Mouse (Mus musculus): ENCODE results near the gene Phlpp2. TPM values are rescaled to one million over a fixed set of nuclear protein-coding genes. Genes with fewer than 3 reads are reported as not detected.

Phlpp2 gene
- polyA plus RNA-seq (2015; fragmentation: Illumina TruSeq; extraction: RNeasy Lipid Tissue Mini Kit (QIAGEN cat#74804); ENCODE audit: insufficient read depth, low replicate concordance), result 11.9 TPM

DNA sequence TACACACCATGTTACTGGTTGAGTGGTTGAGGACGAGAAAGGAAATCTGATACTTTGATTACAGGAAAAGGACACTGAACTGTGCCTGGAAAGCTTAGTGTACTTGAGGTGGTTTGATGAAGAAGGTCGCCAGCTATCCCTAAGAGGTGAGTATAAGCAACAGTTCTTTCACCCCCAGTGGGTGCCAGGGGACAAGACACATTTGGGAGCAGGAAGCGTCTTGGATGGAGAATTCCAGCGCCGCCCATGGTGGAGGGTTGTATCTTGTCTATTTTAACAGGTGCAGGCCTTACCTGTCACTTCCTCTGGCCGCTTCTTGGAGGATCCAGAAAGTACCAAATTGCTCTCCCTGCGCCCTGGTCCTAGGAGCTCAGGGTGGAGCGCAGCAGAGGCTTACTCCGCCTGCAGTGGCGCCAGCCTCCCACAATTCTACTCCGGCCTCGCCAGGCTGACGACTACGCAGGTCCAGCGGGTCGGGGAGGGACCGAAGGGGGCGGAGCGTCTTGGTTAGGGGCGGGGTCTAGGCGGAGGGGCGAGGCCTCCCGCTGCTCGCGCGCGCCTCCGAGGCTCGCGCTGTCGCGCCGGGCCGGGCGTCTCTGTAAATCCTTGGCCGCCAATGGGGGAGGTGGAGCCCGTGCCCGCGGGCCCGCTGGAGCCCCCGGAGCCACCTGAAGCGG, at the start of gene Phlpp2:
Gene Phlpp2 (plus strand): TSS at position 540 of the 677 bp plus-strand sequence.

DNA sequence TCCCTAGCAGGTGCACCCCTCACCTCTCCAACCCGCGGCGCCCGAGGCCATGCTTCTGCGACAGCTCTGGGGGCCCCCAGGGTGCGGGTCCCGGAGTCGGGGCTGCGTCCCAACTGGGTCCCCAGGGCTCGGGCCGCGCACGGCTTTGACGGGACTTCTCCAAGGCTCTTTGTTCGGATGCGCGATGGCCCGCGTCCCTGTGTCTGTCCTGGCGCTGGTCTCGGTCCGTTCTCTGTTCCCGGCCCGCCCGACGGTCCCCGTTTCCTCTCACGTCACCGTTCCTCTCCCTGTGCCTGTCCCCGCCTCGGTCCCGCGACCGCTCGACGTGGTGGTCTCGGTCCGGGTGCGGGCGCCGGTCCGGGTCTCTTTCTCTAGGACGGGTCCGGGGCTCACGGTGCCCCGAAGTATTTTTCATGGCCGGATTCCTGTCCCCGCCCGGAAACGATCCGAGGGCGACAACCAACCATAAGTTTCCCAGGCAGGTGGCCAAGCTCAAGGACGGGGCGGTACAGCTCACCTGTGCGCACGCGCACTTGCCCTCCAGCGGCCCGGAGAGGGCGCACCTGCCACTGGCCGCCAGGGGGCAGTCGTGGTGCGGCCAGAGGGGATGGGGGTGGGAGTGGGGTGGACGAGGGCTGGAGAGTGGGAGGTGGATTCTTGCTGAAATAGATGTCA, 93.5 kb downstream of the Phlpp2 start, which contains the start of gene Marveld3:
Gene Marveld3 (minus strand): TSS at position 511 of the 675 bp plus-strand sequence.

DNA sequence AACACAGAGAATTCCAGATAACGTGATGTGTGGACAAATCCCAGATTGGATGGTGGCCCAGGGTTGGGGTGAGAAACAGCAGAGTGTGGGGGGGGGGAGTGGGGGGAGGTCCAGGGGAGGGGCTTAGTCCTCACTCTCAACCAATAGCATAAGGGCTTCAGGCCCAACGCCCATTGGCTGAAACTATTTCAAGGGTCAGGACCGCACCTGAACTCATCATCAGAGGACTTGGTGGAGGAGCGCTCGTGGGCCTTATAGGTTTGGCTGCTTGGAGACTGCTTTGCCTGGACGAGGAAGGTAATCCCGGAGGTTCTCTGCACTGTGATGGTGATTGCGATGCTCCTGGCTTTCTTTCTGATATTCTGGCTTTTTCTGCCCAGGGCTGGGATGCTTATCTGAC, 121.9 kb downstream of the Phlpp2 start, which contains the start of gene Tat:
Gene Tat (plus strand): TSS at position 214 of the 400 bp plus-strand sequence.

Other genes with a start within 250 kb of the Phlpp2 start
- gene Ist1, start 175.3 kb upstream of the Phlpp2 start, polyA plus RNA-seq (2015; fragmentation: Illumina TruSeq; extraction: RNeasy Lipid Tissue Mini Kit (QIAGEN cat#74804); ENCODE audit: insufficient read depth, low replicate concordance), result 147 TPM
- 10.2 TPM for gene Zfp821, start 163.0 kb upstream of the Phlpp2 start, polyA plus RNA-seq (2015; fragmentation: Illumina TruSeq; extraction: RNeasy Lipid Tissue Mini Kit (QIAGEN cat#74804); ENCODE audit: insufficient read depth, low replicate concordance)
- 21.4 TPM for gene Atxn1l, start 130.8 kb upstream of the Phlpp2 start, polyA plus RNA-seq (2015; fragmentation: Illumina TruSeq; extraction: RNeasy Lipid Tissue Mini Kit (QIAGEN cat#74804); ENCODE audit: insufficient read depth, low replicate concordance)
- 115 TPM for gene Ap1g1, start 90.0 kb upstream of the Phlpp2 start, polyA plus RNA-seq (2015; fragmentation: Illumina TruSeq; extraction: RNeasy Lipid Tissue Mini Kit (QIAGEN cat#74804); ENCODE audit: insufficient read depth, low replicate concordance)
- gene Marveld3, start 93.7 kb downstream of the Phlpp2 start, polyA plus RNA-seq (2015; fragmentation: Illumina TruSeq; extraction: RNeasy Lipid Tissue Mini Kit (QIAGEN cat#74804); ENCODE audit: insufficient read depth, low replicate concordance), result not detected
- gene Tat, start 121.9 kb downstream of the Phlpp2 start, polyA plus RNA-seq (2015; fragmentation: Illumina TruSeq; extraction: RNeasy Lipid Tissue Mini Kit (QIAGEN cat#74804); ENCODE audit: insufficient read depth, low replicate concordance), result not detected
- gene Chst4, start 171.2 kb downstream of the Phlpp2 start, polyA plus RNA-seq (2015; fragmentation: Illumina TruSeq; extraction: RNeasy Lipid Tissue Mini Kit (QIAGEN cat#74804); ENCODE audit: insufficient read depth, low replicate concordance), result 0.30 TPM
- 0.61 TPM for gene Zfp612, start 211.2 kb downstream of the Phlpp2 start, polyA plus RNA-seq (2015; fragmentation: Illumina TruSeq; extraction: RNeasy Lipid Tissue Mini Kit (QIAGEN cat#74804); ENCODE audit: insufficient read depth, low replicate concordance)
- gene Gm21964, start 232.7 kb downstream of the Phlpp2 start, polyA plus RNA-seq (2015; fragmentation: Illumina TruSeq; extraction: RNeasy Lipid Tissue Mini Kit (QIAGEN cat#74804); ENCODE audit: insufficient read depth, low replicate concordance), result not detected
- gene Gm17720, start 234.2 kb downstream of the Phlpp2 start, polyA plus RNA-seq (2015; fragmentation: Illumina TruSeq; extraction: RNeasy Lipid Tissue Mini Kit (QIAGEN cat#74804); ENCODE audit: insufficient read depth, low replicate concordance), result not detected

All from spleen, adult 10 weeks (tissue).